Mouse (Mus musculus) Muller cell, postnatal 12 days (primary cell): ENCODE results near the gene Eogt.

Experiments
- DNase-seq: peaks from one replicate; pipeline ENCODE4 v3.0.0-alpha.2; 2015; ENCODE audit errors: inconsistent ontology term

Eogt gene

DNA sequence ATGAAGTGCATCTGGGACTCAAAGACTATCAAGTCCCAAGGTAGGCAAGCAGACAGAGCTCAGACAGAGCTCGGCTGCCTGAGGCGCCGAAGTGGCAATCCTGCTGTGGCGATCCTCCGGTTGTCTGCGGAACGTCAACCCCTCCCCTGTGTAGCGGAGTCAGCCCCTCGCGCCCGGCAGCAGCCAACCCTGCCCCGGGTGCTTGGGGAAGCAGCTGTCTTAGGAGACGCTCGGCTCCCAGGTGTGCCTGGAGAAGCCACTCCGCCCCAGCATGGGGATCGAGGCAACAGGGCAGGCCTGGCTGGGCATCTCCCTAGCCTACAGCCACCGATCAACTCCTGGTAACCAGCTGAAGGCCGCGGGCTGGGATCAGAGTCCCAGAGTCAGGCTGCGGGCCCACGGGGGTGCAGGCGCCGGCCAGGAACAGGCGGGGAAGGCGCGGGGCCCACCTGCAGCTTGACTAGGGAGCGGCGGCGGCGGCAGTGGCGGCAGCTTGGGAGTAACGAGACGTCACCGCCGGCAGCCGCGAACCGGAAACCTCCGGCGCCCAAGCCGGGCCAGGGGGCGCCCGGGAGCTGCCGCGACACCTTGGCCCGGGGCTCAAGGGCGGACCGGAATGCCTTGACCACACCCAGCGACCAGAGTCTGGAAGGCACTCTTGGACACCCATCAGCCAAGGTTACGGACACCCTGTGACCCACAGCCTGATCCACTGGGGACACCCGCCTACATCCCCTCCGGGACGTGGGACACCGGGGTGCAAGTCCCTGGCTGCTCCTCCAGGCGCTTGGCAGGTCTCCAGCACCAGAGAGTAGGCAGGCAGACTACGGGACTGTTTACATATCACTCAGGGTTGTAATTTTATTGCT is at the start of gene Eogt:
Gene Eogt (minus strand): TSS at position 800 of the 869 bp plus-strand sequence.
- DNase-seq = peak; percentile 84

DNA sequence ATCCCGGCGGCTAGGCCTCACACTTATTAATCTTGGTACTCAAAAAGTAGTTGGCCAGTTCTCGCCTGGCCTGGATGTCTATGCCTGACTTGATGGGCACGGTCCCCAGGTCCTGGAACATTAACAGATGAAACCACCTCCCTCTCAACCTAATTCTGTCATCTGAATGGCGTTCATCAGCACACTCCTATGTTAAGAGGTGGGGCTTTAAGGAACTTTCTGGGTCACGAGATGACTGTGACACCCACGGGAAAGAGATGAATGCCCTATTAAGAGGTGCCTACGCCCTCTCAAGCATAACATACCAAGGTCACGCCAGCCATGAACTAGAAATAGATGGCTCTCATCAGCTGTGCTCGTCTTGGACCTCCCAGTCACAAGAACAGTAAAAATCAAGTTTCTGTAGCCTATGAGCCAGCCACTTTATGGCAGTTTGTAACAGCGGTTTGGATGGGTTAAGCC is 30.4 kb upstream of the Eogt start:
- DNase-seq = peak; percentile 86

DNA sequence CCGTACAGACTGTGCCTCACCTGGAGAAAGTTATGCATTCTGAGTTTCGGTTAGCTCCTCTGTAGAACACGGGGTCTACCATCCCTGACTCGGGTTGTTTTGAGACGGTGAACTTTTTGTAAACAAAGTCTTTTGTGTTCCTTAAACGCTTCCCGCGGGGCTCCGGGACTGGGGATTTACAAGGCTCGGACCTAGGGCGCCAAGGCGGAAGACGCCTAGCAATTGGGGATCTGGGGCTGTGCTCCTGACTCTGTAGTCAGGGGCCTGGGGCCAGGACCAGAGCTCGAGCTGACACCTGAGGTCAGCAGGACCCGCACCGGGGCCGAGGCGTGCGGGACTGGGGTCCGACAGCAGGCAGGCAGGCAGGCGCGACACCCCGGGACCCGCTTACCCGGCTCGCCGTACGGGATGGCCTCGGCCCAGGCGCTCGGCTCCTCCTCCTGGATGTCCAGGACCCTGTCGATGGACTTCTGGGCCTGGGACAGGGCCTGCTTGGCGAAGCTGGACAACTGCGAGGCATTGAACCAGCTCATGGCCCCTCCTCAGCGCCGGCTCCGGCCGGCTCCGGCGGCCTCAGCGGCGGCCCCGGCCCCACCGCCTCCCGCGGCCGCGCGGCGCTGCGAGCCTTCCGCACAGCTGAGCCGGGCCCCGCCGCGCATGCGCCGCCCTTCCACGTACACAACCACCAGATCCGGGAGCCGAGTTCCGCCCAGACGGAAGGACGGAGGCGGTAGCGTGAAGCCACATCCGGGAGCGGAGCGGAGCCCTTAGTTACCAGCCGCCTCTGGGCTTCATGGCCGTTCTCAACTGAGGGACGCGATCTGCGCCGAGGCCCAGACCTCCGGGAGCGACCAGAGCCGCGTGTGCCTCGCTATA is 29.7 kb upstream of the Eogt start, which contains the start of gene Tmf1:
Gene Tmf1 (minus strand): TSS at position 632 of the 876 bp plus-strand sequence.
- DNase-seq = peak; percentile 97

DNA sequence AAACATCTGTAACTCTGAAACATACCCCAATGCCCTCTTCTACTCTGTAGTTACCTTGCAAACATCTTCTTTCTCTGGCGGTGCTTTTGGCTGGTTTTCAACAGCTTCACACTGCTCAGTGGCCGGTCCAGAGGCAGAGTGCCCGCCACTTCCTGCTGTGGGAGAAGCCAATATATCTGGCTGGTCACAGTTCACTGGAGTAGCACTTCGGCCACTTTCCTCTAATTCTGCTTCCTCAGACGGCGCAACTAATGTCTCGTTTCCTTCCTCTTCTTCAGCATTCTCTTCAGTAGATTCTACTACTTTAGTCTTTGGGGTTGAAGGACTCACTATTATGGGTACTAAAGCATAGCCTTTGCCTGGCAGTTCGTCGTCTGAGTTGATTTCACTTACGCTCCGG is 26.7 kb upstream of the Eogt start:
- DNase-seq = no peak

DNA sequence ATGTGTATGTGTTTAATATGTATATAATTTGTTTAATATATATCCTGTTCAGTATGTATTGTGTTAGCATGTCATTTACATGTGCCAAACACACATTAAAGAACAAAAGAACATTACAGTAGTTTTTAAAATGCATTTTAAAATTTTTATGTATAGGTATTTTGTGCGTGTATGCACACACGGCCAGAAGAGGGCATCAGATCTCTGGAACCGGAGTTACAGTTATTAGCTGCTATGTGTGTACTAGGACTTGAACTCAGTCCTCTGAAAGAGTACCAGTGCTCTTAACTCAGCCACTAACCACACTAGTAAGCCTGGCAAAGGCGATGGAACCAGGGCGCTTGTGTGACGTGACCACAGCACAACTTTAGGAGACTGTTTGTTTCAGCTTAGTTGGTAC is 1.2 kb upstream of the Eogt start:
- no peak for DNase-seq

DNA sequence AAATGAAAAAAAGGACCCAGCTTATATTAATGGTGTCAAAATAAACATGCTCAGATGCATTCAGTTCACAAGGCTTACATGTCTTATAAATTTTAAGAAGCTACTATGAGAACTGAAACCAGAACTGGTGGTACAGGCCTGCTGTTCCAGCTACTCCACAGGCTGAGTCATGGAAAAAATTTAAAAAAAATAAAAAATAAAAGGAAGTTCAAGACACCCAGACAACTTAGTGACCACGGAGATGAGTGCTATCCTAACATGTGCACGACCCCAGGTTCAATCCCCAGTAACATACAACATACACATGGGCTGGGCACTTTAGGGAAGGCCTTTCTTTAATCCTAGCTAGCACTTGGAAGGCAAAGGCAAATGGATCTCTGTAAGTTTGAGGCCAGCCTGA is 739 bp upstream of the Eogt start:
- no peak for DNase-seq

DNA sequence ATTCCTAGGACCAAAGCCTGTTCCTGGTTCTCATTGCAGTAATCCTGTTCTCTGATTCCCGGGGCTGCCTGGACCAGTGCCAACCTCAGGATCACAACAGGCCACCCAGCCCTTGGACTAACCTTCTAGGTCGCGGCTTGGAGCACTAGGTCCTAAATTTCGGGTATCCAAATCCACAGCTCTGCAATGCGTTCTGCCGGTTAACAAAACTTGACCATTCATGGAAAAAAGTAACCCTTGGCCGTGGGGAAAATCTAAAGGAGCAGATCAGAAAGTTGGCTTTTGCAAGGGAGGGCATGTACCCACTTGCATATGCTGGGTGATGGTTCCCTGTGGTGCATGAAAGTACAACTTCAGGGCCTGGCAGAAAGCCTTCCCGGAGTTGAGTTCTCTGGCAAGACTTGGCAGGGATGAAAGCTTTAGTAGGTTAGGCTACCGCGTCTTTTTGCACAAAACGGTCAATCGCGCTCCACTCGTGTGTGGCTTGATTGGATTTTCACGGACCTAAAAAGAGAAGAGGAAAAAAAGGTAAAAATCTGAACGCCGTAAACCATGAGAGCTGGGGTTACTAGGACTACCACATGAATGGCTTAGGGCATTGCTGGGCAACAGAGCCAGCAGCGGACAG is 1.1 kb downstream of the Eogt start:
- peak; percentile 59 for DNase-seq

DNA sequence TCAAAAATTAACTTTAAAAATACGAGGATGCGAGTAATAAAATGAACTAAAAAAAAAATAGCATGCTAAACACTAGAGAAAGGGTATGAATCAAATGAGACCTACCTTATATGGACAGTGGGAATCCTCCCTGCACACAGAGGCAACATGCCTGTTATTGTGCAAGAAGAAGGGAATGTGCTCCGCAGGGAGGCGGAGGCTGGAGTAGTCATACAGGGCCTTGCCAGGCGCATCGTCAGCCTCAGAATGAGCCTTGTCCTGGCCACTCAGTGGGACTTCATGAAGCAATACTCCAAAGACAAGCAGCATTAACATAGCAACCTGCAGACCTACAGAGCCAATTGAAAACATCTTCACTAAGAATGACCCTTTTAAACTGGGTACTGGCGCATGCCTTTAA is 3.8 kb downstream of the Eogt start:
- peak; percentile 56 for DNase-seq

DNA sequence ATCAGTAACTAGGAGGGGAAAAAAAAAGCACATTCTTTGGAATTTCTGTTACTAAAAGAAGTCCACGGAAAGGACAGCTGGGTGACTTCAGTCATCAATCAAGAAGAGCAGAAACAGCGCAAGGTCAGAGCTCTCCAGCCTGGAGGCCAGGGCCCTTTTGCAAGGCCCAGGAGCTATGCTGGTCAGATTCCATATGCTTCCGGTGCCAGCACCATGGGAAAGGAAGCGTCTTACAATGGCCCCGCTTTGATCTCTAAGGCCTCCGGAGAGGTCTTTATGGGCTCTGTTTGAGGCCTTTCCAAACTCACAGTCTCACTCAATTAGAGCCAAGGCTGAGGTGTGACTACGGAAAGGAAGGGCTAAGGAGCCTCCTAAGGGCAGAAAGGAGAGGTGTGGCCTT is 4.6 kb downstream of the Eogt start:
- no peak for DNase-seq

DNA sequence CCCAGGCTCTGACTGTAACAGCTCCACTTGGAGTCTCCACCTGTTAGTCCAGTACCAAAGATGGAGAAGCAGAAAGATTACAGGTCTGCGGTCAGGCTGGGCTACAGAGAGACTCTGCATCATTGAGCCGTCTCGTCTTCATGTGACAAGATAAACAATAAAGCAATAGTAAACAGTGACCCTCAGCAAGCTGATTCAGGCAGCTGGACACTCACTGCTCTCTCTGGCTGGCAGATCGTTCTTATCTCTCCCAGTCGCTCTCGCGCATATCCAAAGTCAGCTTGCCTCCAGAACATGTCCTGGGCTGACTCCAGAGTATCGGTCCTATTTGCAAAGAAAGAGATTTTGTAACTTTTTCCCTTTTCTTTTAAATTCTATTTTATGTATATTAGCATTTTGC is 6.4 kb downstream of the Eogt start:
- no peak for DNase-seq

DNA sequence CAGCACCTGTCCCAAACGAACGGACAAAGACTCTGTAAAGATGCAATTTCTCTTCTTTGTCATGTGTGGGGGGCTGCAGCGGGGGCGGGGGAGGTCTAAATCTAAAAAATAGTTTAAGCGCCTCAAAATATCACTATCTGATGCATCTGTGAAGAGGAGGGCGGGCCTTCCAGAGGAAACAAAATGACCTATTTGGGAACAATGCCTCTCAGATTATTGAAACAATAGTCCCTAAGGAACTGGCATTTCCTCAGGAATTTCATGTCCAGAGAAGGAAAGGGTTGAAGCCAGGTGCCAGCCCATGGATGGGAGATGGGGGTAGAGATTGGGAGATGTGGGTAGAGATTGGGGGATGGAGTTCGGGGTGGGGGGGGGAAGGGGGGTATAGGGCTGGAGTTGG is 7.2 kb downstream of the Eogt start:
- DNase-seq = peak; percentile 13

DNA sequence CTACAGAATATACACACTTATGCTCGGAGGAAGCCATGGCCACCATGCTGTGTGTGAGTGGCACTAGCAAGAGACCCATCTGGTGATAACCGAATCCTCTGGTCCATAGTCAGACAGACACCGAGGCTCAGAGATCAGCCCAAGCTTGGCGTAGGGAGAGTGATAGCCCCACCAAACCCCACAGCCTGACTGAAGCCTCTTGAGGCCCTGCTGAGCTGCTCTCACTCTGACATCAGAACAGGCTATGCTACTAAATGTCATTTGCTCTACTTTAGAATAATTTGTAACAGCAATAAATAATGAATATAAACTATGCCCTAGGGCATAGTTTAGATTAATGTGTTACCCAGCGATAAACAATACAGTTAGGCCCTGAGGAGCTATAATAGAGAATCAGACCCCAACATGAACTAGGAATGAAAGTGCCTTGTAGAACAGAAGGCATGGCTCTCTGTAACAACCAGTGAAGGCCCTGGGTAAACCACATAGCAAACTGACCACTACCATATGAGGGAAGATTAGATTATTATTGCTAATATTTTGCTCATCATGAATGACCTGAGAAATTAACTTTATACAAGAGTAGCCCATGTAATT is 16.2 kb downstream of the Eogt start:
- DNase-seq = no peak

DNA sequence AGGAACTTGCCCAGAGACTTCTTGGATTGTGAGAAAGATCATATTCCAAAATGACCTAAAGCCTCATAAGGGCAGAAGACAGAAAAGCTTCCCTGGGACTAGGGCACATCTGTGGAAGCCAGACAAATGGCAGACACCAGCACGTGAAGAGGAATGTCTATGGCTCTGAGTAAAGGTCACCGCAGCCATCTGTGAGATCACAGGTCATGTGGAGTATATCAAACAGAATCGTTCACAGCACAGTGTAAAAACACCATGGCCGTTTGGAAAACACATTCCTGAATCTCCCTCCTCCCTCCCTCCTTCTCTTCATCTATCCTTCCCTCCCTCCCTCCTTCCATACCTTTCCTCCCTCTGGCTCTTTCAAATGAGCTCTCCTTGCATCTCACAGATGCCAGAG is 17.2 kb downstream of the Eogt start:
- no peak for DNase-seq

DNA sequence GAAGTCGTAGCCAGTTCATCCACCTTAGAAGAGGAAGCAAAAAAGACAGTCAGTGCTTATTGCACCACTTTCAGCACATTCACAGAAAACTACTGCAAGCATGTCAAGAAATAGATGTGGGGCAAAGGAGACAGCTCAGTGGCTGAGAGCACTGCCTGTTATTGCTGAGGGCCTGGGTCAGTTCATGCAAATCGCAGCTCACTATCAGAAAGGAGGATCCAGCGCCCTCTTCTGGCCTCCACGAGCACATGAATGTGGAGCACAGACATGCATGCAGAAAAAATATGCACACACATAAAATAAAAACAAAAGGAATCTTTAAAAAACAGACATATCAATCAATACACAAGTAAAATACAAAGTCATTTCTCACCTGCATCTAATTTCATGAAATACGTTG is 18.0 kb downstream of the Eogt start:
- DNase-seq = no peak

DNA sequence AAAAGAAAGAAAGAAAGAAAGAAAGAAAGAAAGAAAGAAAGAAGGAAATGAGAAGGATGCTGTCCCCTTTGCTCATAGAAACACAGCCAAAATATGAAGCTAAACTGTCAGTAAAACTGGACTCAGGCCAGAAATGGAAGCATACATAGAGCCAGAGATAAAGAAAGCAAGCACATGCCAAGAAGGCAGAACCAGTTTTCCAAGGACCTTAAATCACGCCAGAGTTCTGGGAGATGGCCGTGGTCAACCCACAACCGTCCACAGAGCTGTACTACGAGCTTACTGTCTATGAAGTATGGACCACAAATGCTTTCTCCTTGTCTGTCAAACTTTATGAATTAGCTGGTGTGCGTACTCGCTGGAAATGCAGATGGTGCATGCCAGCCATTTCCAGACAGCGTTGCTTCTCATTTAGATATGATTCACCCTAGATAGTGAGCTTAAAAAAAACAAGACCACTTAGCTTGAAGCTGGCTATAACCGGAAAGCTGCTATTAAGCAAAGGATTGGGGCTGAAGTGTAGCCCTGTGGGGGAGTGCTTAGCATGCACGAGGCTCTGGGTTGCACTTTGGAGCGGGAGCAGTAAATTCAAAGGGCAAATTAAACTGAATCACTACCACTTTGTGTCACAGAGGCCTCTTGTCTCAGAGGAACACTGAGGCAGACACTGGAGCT is 24.5 kb downstream of the Eogt start:
- no peak for DNase-seq

DNA sequence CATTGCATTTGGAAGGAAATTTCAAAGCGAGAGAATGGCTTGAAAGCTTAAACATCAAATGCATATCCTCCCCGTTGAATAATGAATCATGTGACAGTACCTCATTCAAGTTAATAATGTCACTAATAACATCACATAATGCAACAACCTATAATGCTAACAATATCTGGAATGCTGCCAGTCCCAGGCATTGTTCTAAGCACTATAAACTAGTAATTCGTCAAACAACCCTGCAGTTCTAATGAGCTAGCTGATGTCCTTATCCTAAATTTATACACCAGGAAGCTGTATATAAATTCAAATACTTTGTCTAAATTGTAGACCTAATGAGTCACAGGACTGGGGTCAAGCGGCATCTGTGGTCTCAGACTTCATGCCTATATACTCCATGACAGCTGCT is 28.1 kb downstream of the Eogt start:
- DNase-seq = no peak

DNA sequence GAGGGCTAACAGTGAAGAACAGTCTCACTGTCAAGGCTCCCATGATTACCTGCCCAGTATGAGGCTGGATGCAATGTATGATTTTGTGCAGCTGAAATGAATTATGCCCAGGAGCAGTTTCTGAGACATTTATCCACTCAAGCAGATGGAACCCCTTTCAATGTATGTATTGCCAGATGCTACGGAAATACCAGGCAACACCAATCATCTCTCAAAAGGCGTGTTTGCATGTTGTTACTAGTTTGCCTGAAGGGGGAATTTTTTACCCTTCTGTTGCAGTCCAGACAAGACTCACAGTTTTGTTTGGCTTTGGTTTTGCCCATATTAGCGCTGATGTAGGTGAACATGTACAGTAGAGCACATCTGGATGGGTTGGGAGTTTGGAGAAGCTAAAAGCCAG is 30.7 kb downstream of the Eogt start:
- DNase-seq = no peak

DNA sequence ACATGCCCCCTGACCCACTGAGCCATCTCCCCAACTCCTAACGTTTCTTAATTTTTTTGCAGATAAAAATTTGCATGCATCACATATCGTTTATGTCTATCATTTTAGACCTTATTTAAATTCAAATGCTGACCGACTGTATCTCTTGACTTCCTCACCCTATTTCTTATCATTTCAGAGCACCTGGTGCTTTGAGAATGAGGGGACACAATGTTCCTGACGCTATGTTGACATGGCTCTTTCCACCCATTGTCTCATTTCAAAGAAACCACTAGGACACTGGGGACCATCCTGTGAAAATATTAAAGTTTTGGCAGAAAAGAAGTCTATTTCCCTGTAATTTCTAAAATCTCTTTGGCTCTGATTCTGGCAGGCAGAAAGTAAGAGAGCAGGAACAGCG is 32.1 kb downstream of the Eogt start:
- no peak for DNase-seq

DNA sequence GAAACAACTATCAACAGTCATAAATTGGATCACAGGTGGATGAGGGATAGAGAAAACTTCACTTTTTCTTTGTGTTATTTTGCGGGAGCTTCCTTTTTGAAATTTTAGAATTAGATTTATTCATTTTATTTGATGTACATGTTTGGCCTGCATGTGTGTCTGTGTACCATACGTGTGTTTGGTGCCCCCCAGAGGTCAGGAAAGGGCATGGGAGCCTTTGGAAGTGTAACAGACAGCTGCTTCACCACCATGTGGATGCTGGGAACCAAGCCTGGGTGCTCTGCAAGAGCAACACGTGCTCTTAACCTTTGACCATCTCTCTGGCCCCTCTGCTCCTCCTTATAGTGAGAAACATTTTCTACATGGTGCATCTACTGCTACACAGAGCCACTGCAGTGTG is 34.2 kb downstream of the Eogt start:
- no peak for DNase-seq

DNA sequence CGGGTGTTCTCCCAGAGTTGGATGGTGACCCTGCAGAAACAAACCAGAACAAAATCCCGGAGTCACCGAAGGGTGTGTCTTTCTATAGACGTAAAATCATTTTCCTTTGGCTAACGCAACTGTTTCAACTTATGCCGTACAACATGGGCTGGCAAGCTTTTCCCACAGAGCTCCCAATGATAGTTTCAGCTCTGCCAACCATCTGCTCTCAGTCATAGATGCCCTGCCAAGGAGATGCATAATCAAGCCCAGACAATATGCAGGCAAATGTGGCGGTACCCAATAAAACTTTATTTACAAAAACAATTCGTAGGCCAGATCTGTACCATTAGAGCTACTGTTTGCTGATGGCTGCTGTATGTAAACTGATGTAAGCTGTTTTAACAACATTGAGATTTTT is 36.8 kb downstream of the Eogt start:
- no peak for DNase-seq

DNA sequence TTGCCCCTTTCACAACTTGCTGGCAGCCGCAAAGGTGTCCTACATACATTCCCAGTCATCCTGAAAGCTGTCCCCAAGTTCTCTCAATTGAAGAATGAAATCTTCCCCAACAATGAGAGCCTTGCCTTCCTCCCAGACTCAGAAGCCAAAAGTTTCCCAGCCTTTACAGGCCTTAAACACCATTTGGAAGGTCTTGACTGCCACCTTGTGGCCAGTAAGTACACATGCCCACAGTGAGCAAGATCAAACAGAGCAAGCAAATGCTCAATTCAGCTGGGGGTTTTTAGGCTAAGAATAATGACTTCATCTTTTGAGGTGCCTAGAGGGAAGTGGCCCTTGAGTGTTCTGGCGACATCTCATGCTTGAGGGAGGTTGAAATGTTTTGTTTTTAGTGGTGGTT is 42.2 kb downstream of the Eogt start:
- peak; percentile 53 for DNase-seq
